Mouse (Mus musculus) myocyte (in vitro differentiated cells): ENCODE data around the gene Nwd2.

Experiments
- CEBPB ChIP-seq: IDR thresholded peaks from 2 replicates; pipeline ENCODE4 v1.6.1; 2011; ENCODE audit warnings: mild to moderate bottlenecking, moderate library complexity; ENCODE audit not compliant: poor library complexity, insufficient read depth, severe bottlenecking
- E2F4 ChIP-seq: IDR thresholded peaks from one replicate; pipeline ENCODE4 v1.6.1; 2011; ENCODE audit warnings: mild to moderate bottlenecking, control low read depth, moderate library complexity; ENCODE audit not compliant: insufficient read depth
- MAX ChIP-seq: IDR thresholded peaks from one replicate; pipeline ENCODE4 v1.6.1; 2011; ENCODE audit warnings: low read depth, mild to moderate bottlenecking, control low read depth
- MYOD1 ChIP-seq, 3 experiments: IDR thresholded peaks; one replicate each; pipeline ENCODE4 v1.6.1; 2011; ENCODE audit warnings: control low read depth in 2 of 3, low read depth in 2 of 3, mild to moderate bottlenecking in 2 of 3, moderate library complexity in 1 of 3; ENCODE audit not compliant: insufficient read length in 2 of 3, control insufficient read depth in 1 of 3
- MYOG ChIP-seq, 3 experiments: IDR thresholded peaks; one replicate each; pipeline ENCODE4 v1.6.1; 2011; ENCODE audit warnings: control low read depth in 2 of 3, low read depth in 2 of 3, mild to moderate bottlenecking in 2 of 3; ENCODE audit not compliant: insufficient read length in 2 of 3, control insufficient read depth in 1 of 3, insufficient read depth in 1 of 3
- POLR2A ChIP-seq: IDR thresholded peaks from one replicate; pipeline ENCODE4 v1.6.1; 2011; ENCODE audit warnings: low read depth, mild to moderate bottlenecking, control low read depth, moderate library complexity; ENCODE audit not compliant: insufficient read length
- TCF12 ChIP-seq: IDR thresholded peaks from one replicate; pipeline ENCODE4 v1.6.1; 2011; ENCODE audit warnings: mild to moderate bottlenecking, control low read depth; ENCODE audit not compliant: poor library complexity, insufficient read depth, severe bottlenecking
- TCF3 ChIP-seq: IDR thresholded peaks from one replicate; pipeline ENCODE4 v1.6.1; 2011; ENCODE audit warnings: low read depth, control low read depth; ENCODE audit not compliant: insufficient read length

DNA sequence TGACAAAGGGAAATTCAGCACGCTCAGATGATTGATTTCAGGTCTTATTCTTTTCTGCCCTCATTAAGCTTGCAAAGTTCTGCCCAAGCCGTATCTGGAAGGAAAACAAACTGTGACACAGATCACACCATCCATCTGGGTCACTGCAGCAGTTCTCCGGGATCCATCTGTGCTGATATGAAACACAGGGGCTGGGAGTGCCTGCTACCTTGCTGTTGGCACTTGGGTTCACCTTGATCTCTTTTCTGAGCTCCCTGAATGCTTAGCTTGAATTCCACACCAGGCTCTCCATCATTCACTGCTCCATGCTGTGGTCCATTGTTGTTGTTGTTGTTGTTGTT is 20.4 kb upstream of the Nwd2 start:
- TF ChIP-seq MYOG (IDR thresholded peaks at IDR 0.05; ENCODE audit: control insufficient read depth in 1 of 3, insufficient read depth in 1 of 3, insufficient read length in 2 of 3, low read depth in 2 of 3) (no peak), POLR2A (no peak), TCF12 (no peak), MYOD1 (IDR thresholded peaks at IDR 0.05; ENCODE audit: control insufficient read depth in 1 of 3, insufficient read length in 2 of 3, low read depth in 2 of 3) (no peak), E2F4 (no peak), TCF3 (no peak), MAX (no peak), CEBPB (no peak)
